Mouse (Mus musculus) olfactory bulb, adult 2 months (tissue): ENCODE measurements around the gene Dnmt3l. TPM values are rescaled to one million over a fixed set of nuclear protein-coding genes. Genes with fewer than 3 reads are reported as not detected.

Source experiments
- H3K27ac ChIP-seq: fragments of 200-500 bp; 2 replicates; pipeline ENCODE4 v1.5.1; 2012; ENCODE audit warnings: low read depth, low read length; ENCODE audit not compliant: insufficient read depth
- H3K4me1 ChIP-seq: fragments of 200-500 bp; 2 replicates; pipeline ENCODE4 v1.6.1; 2012; ENCODE audit warnings: low read length; ENCODE audit not compliant: control insufficient read depth, insufficient read depth
- H3K4me3 ChIP-seq: fragments of 200-500 bp; 2 replicates; pipeline ENCODE4 v1.5.1; 2012; ENCODE audit warnings: mild to moderate bottlenecking, low read depth, low read length, moderate library complexity; ENCODE audit not compliant: insufficient read depth
- CTCF ChIP-seq: fragments of 200-500 bp; IDR thresholded peaks from 2 replicates; pipeline ENCODE4 v1.5.1; 2012; ENCODE audit warnings: low read depth, mild to moderate bottlenecking, low read length, moderate library complexity; ENCODE audit not compliant: insufficient read depth
- POLR2A ChIP-seq: fragments of 200-500 bp; IDR thresholded peaks from 2 replicates; pipeline ENCODE4 v1.6.1; 2012; ENCODE audit warnings: mild to moderate bottlenecking, low read depth, low read length, moderate library complexity; ENCODE audit not compliant: insufficient read depth
- WGBS: fragments of 180-500 bp; shearing (Covaris S2); methylation state at CpG from one replicate; pipeline ENCODE4 v1.1.7; 2018; 5-methylcytosine and 5-hydroxymethylcytosine counted together
- polyA plus RNA-seq: library from polyadenylated mRNA; stranded (reverse); fragments of >200 nt; gene quantifications from 2 replicates; pipeline ENCODE4 v1.2.4, GENCODE M21; 2012; ENCODE audit warnings: low replicate concordance; ENCODE audit not compliant: missing spikeins, insufficient read depth, insufficient read length

The Dnmt3l gene
- polyA plus RNA-seq, 1 experiment: not detected

DNA sequence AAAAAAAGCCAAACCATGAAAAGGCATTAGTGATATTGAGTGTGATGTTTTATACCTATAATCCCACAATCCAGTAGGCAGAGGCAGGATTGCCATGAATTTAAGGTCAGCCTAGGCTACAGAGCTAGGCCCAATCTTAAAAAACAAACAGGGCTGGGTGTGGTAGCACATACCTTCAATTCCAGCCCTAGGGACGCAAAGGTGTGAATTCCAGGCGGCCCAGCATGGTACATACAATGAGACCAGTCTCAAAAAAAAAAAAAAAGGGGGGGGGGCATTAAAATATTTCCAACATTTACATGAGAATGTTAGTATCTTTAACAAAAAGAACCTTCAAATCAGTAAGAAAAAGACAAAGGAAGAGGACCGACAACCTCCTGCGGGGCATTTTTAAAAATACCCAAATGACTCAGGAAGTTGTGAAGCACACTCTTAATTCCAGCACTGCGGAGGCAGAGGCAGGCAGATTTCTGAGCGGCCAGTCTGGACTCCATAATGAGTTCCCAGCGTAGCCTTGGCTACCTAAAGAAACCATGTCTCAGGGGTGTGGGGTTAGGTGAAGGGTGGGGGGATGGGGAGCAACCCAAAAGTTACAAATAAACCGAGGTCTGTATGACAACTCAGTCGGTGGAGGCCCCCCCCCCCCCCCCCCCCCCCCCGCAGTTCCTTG, 6.4 kb downstream of the Dnmt3l start:
- no peak for TF ChIP-seq POLR2A
- no peak for TF ChIP-seq CTCF
- WGBS: 79% methylated on average over 10 of the region's 10 CpGs
- Histone ChIP-seq H3K27ac (no peak overlapping the region), H3K4me3 (no peak overlapping the region), H3K4me1 (peaks cover 5% of the 10 kb centered on the region)

GRCm38 (mm10) chr10:78049519-78050035, 7.8 kb downstream of the Dnmt3l start:
- TF ChIP-seq CTCF (no peak), POLR2A (no peak)
- Histone ChIP-seq H3K4me1 (no peaks in the 10 kb centered on the region), H3K4me3 (no peak overlapping the region), H3K27ac (no peak overlapping the region)
- 62% methylated on average over 11 of the region's 11 CpGs for WGBS

- TF ChIP-seq CTCF (no peak), POLR2A (no peak)
- Histone ChIP-seq H3K4me1 (no peaks in the 10 kb centered on the region), H3K27ac (no peak overlapping the region), H3K4me3 (no peak overlapping the region)
- WGBS: 70% methylated on average over 19 of the region's 19 CpGs
Measured at GRCm38 (mm10) chr10:78054633-78055565, 13.2 kb downstream of the Dnmt3l start.

GRCm38 (mm10) chr10:78057056-78057455, 15.3 kb downstream of the Dnmt3l start:
- Histone ChIP-seq H3K4me3 (no peak overlapping the region), H3K27ac (no peak overlapping the region), H3K4me1 (no peaks in the 10 kb centered on the region)
- TF ChIP-seq CTCF (no peak), POLR2A (no peak)
- 92% methylated on average over 8 of the region's 8 CpGs for WGBS

- H3K4me3 ChIP-seq: no peak overlapping the region
- no peak overlapping the region for H3K27ac ChIP-seq
- no peaks in the 10 kb centered on the region for H3K4me1 ChIP-seq
- 92% methylated on average over 9 of the region's 9 CpGs for WGBS
- no peak for TF ChIP-seq CTCF
- no peak for TF ChIP-seq POLR2A
Measured at GRCm38 (mm10) chr10:78063122-78063521, 21.4 kb downstream of the Dnmt3l start.

- no peak overlapping the region for H3K4me3 ChIP-seq
- TF ChIP-seq CTCF (no peak), POLR2A (no peak)
- no peak overlapping the region for H3K27ac ChIP-seq
- H3K4me1 ChIP-seq: peaks cover 13% of the 10 kb centered on the region
- 53% methylated on average over 4 of the region's 4 CpGs for WGBS
Measured at GRCm38 (mm10) chr10:78067226-78067625, 25.5 kb downstream of the Dnmt3l start.

GRCm38 (mm10) chr10:78068541-78068940, 26.8 kb downstream of the Dnmt3l start:
- WGBS: 18% methylated on average over 11 of the region's 11 CpGs
- Histone ChIP-seq H3K27ac (no peak overlapping the region), H3K4me1 (peaks cover 13% of the 10 kb centered on the region), H3K4me3 (peak overlapping the region; percentile 50; the same call in 1 of the 2 replicates)
- TF ChIP-seq CTCF (no peak), POLR2A (no peak)

DNA sequence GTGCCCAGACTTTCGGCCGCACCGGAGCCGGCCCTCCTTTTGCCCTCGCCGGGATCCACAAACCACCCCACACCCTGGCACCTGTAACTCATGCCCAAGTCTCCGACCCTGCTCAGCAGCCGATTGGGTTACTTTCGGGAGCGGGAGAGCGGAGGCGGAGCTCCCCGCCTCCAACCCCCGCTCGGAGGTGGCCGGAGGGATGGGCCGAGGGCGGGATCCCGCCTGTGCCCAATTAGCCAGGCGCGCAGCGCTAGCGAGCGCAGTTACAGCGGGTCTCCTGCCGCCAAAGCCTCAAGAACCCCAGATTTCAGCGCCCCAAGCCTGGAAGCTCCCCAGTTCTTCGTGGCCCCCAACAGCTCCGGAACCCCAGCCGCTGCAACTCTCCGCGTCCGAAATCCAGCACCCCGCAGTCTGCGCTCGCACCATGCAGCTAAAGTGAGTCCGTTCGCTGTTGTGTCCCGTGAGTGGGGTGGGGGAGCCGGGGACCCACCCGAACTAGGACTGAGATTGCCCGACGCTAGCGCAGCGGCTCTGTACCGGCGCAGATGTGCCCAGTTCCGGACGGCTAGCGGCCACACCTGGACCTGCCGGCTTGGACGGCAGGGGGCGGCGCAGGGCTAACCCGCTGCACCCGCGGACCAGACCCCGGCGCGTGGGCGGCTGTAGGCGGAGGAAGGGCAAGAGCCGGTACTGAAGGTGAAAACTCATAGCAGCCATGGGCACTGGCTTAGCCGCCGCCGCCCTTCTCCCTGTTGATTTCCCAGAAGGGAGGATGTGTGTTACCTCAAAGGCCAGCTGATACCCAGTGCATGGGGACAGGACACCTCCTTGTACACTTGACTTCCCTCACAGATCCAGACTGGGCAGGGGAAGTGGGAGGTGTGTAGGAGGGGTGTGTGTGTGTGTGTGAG, 27.6 kb downstream of the Dnmt3l start, which contains the start of gene Icosl:
Icosl (plus strand) TSS at position 202 of the 911 bp plus-strand sequence.
- TF ChIP-seq POLR2A (0 out of 2 replicates have a peak, but pooled peaks have one; percentile 6), CTCF (peak; percentile 8; the same call in 1 of the 2 replicates)
- H3K4me3 ChIP-seq: peak within 1 kb of the TSS; percentile 50
- 1% methylated on average over 66 of the region's 66 CpGs for WGBS
- peaks cover 13% of the 10 kb centered on the region for H3K4me1 ChIP-seq
- no peak within 1 kb of the TSS for H3K27ac ChIP-seq

GRCm38 (mm10) chr10:78074151-78074550, 32.4 kb downstream of the Dnmt3l start:
- Histone ChIP-seq H3K4me1 (peaks cover 10% of the 10 kb centered on the region), H3K27ac (no peak overlapping the region), H3K4me3 (no peak overlapping the region)
- WGBS: 90% methylated on average over 4 of the region's 4 CpGs
- no peak for TF ChIP-seq CTCF
- TF ChIP-seq POLR2A: no peak
